Mouse (Mus musculus) gastrocnemius, postnatal 14 days (tissue): Measurements from ENCODE around the gene Snai1. TPM values are rescaled to one million over a fixed set of nuclear protein-coding genes. Genes with fewer than 3 reads are reported as not detected.

Experiments used
- DNase-seq: peaks from one replicate; pipeline ENCODE4 v3.0.0; 2021; ENCODE audit warnings: mixed read lengths
- intact Hi-C: fragments of 180-260 bp; cut with DNase I; formaldehyde crosslinking; loops from one replicate; pipeline ENCODE4 v1.15.1; 2025; ENCODE audit warnings: low total_unique reads
- long read RNA-seq, 2 experiments: library from polyadenylated mRNA; stranded (forward); transcript quantifications; one replicate each; pipeline ENCODE4 v2.0.0; 2021
- total RNA-seq, 2 experiments: library from RNA; stranded (reverse); gene quantifications; 2 replicates each; pipeline ENCODE4 v1.2.3; 2021

The Snai1 gene
- 1 to 10 TPM; 3.2 to 3.5 TPM for total RNA-seq
- long read RNA-seq, experiment 1, partial matches to known transcripts, result 0 of 2 reads
- long read RNA-seq, experiment 1, other reads (novel, unspliced or antisense), result 0 of 2 reads
- long read RNA-seq, experiment 2, result 0 reads

GRCm38 (mm10) chr2:167537476-167538297, at the start of gene Snai1:
Gene Snai1 (plus strand): TSS chr2:167538195.
- DNase-seq, result peak; percentile 97
- intact Hi-C loops, result loop anchor here (2.0 to 5.0 kb wide), 2 partner anchors 67 to 140 kb away; no protein-coding TSS in a partner anchor

DNA sequence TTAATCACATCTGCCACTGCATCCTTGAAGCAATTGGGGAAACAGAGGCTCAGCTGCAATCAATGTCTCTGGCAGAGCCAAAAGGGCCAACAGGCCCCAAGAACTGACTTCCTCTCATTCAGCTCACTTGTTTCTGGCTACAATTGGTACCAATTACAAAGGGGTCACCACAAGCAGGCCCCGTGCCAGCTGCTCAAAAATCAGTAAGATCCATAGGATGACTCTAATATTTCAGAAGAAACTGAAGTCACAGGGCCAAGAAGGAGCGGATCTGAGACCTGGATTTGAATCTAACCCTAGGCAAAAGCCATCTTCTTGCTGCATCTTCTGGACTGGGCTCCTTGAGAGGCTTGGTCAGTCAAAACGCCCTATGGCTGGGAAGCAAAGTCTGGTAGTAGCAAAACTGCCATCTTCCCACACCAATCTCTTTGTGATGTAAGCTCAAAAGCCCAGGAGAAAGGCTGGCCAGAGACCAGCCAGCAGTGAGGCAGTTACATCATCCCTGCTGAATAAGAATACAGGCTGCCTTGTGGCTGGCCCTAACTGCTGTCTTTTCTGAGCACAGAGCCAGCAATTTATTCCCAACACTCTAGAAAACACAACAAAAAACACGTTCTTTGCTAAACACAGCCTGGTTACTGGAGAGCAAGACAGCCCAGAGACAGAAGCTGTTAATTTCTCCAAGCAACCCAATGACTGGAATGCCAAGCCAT, 47.0 kb upstream of the Snai1 start:
- DNase-seq, result no peak
- intact Hi-C loops, result no loop called here

- no peak for DNase-seq
- intact Hi-C loops, result no loop called here
These were observed 46.0 kb upstream of the Snai1 start, which contains the start of gene Rnf114 for GRCm38 (mm10) chr2:167491757-167492708. Gene Rnf114 (plus strand): TSS chr2:167492645.

DNA sequence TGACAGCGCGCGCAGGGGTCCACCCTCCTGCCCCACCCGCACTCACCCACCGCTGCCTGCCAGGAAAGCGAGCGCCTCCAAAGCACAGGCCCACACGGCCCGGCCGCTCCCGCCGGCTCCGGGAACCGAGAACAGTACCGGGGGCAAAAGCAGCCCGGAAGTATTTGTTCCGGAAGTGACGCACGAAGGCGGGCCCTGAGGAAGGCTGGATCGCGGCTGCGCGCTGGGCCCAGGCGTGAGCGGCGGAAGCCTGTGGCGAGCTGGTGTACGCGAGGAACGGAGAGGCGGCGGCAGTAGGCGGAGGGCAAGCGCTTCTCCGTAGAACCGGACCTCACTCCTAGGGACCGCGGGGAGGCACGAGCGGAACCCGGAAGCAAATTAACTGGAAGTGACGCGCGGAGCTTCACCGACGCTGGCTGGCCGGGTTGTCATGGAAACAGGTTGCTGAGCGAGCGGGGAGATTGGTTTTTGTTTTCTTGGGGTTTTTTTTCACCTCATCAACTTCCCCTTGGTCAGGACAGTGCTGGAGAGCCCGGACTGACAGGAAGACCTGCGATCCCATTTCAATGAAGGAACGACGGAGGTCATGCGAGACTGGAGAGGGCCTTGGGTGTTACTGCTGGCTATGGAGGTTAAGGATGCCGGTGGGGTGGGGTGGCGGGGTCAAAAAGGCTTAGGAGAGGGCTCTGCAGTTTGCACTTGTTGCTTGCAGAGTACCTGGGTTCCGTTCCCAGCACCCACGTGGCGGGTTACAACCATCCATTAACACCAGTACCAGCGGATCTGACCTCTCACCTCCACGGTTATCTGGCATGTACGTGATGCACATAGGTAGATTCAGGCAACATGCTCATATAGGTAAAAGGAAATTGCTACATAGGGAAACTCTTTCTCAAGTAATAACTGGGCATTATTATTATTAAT, 45.0 kb upstream of the Snai1 start, which contains the start of gene Spata2:
Gene Spata2, minus strand, starts transcription at position 175 of the 924 bp plus-strand sequence.
- intact Hi-C loops, result no loop called here
- DNase-seq, result peak; percentile 90

- DNase-seq, result no peak
- intact Hi-C loops, result no loop called here
These were observed 41.6 kb upstream of the Snai1 start for GRCm38 (mm10) chr2:167496437-167496836.

DNA sequence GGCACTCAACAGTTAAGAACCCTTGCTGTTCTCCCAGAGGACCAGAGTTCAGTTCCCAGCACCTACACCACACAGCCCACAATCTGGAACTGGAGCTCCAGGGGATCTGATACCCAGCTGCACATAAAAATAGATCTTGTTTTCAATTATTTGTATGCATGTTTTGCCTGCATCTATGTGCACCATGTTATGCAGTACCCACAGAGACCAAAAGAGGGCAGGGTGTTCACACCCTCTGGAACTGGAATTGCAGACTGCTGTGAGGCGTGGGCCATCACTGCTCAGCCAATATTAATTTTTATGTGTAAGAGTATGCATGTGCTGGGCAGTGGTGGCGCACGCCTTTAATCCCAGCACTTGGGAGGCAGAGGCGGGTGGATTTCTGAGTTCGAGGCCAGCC, 40.7 kb upstream of the Snai1 start:
- intact Hi-C loops, result no loop called here
- DNase-seq, result no peak

GRCm38 (mm10) chr2:167502554-167503252, 35.3 kb upstream of the Snai1 start:
- DNase-seq, result no peak
- intact Hi-C loops, result no loop called here

- intact Hi-C loops, result no loop called here
- DNase-seq, result peak; percentile 89
These were observed 34.6 kb upstream of the Snai1 start for GRCm38 (mm10) chr2:167503253-167503895.

DNA sequence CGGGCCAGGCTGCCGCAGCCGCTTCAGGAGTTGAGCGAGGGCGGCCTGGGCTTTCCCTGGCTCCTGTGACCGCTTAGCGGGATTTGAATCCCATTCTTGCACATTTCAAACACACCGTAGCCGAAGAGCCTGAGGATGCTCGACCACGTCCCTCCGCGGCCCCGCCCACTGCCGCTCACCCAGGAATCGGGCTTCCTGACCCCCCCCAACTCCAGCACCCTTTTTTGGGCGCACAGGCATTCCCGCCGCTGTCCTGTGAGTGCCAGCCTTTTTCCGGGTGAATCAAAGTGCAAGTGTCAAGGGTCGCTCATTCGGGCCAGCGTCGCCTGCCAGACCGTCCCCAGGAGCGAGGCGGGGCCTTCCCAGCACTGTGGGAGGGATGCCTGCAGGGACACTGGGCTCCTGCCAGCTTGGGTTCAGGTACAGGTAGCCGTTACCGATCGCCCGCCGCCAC, 34.1 kb upstream of the Snai1 start:
- intact Hi-C loops, result no loop called here
- DNase-seq, result peak; percentile 52

DNA sequence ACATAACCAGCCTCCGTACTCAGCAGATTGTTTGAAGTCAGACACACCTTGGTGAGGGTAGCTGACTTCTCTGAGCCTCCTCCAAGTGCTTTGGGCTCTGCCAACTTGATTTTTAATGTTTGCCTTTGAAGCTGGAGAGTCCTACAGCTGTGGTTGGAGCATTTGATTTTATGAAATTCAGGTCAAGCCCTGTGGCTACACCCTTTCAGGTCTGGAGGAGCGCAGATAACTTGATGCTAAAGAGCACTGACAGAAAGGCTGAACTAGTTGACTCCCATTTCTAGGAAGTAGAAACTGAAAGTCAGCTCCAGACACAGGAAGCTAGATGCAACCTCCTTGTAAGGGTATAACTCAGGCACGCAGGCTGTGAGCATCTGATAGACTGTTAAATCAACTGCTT, 32.9 kb upstream of the Snai1 start:
- intact Hi-C loops, result no loop called here
- no peak for DNase-seq

GRCm38 (mm10) chr2:167506546-167507260, 31.3 kb upstream of the Snai1 start:
- no peak for DNase-seq
- intact Hi-C loops, result no loop called here

GRCm38 (mm10) chr2:167507719-167508385, 30.1 kb upstream of the Snai1 start:
- DNase-seq, result no peak
- intact Hi-C loops, result no loop called here

GRCm38 (mm10) chr2:167508569-167508968, 29.4 kb upstream of the Snai1 start:
- intact Hi-C loops, result no loop called here
- DNase-seq, result no peak

DNA sequence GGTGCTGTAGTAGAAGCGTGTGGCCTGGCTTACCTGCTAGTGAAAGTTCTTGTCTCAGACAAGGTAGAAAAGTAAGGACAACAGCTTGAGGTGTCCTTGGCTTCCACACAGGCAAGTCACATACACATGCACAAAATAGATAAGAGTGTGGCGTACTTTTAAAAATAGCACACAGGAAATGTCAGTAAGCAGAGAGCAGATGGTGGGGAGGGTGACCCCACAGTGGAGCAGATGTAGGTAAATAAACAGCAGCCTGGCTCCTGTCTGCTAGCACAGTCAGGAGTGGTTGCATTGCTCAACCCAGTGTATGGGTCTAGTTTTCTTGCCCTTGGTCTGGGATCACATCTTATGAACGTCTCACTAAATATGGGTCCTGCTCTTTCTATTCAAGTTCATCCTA, 27.5 kb upstream of the Snai1 start:
- intact Hi-C loops, result no loop called here
- no peak for DNase-seq

- intact Hi-C loops, result no loop called here
- no peak for DNase-seq
These were observed 25.6 kb upstream of the Snai1 start for GRCm38 (mm10) chr2:167512365-167512764.

DNA sequence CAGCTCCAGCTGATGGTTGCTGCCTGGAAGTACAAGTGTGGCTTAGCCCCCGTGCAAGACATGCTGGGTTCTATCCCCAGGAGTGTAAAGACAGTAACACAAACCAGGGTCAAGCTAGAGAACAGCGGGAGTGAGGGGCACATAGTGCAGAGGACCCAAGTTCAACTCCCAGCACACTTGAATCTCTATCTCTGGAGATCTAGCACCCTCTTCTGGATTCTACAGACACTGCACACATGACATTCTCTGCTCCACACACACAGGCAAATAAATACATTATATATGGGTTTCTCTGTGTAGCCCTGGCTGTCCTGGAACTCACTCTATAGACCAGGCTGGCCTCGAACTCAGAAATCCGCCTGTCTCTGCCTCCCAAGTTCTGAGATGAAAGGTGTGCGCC, 25.0 kb upstream of the Snai1 start:
- no peak for DNase-seq
- intact Hi-C loops, result no loop called here
